Mouse (Mus musculus) cerebellum, postnatal 25 days (tissue): ENCODE measurements at regions not wholly inside any gene's neighbourhood (a gene's known extent, or its start where the extent isn't known, plus 50 kb on each side); places are given as distances from the start of the nearest gene placed in this dataset.

Experiments used
- DNase-seq, 2 experiments: peaks; one replicate each; pipeline ENCODE4 v3.0.0; 2021; ENCODE audit warnings: mixed read lengths in 2 of 2

DNA sequence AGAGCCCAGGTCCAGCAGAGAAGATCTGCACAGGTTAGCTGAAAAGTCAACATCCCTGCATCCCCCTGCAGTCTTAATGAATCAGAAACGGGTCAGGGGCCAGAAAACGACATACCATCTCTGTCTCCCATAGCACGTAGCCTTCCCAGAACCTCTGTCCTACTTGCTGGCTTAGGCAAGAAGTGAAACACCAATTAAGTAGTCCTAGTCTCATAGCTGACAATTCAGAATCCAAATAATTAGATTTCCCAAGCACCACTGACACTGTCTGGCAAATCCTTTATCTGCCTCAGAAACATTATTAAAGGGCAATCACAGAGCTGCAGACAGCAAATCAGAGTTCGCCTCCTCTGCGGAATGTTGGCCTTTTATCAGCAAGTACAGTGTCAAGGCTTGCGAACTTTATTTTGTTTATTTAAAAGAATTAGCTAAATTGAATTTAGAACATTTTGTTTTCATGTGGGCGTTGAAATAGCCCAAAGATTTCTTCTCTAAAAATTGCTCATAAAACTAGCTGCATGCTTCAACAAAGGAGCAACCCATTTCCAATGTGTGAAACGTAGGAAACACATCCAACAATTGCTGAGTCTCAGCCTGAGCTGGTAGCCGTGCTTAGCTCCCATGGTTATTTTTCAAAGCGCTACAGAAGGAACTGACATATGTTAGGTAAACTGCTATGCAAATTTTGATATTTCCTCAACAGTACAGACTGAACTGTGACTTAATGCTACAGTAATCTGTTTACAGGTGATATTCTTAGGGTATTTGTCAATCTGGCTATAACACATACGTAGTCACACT, 411.2 kb downstream of the Ipo11 start:
- no peak for DNase-seq

DNA sequence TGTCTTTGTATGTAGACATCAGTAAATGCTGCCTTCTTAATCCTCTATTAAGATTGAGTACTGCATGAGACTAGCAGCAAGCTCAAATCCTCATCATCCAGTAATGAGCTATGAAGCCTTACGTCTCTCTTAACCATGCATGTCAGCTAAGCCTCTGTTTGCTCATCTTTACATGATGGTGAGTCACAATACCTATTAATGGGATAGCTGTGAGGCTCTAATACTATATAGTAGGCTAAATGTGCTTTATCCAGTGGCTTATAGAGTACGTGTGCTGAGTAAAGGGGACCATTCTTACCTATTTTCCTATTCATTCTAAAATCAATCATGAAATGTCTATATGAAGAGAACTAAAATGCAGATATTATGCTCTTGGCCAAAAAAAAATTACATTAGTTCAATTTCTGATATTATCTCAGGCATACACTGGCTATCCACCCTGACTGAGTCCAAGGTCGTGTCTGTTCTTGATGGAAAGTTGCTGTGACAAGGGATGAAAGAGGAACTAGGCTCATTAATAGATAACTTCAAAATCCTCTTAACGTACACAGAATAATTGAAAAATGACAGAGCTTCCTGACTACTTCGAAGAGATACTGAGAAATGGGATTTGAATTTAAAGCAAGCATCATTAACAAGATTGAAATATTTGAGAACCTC, 422.1 kb downstream of the Ipo11 start:
- no peak for DNase-seq

- no peak for DNase-seq
Measured at GRCm38 (mm10) chr13:106513669-106514068, 423.1 kb downstream of the Ipo11 start.

GRCm38 (mm10) chr13:106510435-106510834, 426.3 kb downstream of the Ipo11 start:
- DNase-seq, result no peak

GRCm38 (mm10) chr13:106501273-106501672, 435.5 kb downstream of the Ipo11 start:
- no peak for DNase-seq

DNA sequence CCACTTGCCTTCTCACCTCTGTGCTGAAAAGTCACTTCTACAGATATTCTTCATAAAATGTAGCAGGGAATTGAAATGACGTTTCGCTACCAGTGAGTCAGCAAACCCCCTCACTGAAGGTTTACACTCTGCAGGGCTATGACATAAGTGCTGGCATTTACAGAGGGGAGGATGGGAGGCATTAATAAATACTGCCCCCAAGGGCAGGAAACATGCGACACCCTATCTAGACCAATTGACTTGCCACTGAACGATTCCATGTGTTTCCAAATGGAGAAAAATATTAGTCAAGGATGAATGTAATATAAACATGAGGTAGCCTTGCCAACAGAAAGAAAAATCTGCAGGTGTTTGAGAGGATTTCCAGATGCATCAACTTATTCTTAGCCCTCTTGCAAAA, 465.5 kb downstream of the Ipo11 start:
- no peak for DNase-seq

DNA sequence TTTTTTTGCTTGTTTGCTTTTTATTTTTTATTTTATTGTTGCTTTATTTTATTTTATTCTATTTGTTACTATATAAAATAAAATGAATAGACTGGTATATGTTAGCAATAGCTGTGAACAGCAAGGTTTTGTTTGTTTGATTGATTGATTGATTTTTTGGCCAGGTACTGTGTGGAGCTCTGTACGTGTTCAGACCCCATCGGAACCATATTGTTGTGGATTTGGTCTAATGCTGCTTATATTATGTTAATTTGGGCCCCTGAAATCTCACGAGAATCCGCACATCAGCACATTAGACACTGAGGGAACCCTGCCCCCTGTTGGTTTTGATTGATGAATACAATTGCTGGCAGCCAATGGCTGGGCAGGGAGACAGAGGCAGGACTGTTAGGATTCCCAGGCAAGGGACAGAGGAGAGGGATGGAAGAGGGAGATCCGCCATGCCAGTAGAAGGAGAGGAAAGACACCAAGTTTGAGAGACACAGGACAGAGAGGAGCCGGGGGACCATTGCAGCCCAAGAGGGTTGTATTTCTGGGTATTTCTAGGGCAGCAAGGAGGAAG, 482.3 kb downstream of the Ipo11 start:
- DNase-seq, result no peak

DNA sequence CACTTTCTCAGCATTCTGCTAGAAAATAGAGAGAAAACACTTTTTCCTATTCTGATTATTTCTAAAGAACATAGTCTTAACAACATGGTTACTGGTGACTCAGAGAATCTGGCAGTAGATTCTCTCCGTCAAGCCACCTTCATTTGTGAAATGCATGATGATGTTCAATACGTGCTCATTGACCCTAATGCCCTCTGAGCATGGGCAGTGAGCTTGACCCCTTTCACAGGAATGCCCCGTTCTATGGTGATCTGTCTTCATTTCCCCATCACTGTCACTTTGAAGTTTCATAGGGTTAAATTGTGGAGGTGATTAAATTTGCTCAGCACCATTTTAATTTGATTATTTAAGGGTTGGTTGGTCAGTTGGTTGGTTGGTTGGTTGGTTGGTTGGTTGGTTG, 504.6 kb downstream of the Ipo11 start:
- no peak for DNase-seq

GRCm38 (mm10) chr13:106406608-106407038, 530.1 kb downstream of the Ipo11 start:
- DNase-seq, result no peak

DNA sequence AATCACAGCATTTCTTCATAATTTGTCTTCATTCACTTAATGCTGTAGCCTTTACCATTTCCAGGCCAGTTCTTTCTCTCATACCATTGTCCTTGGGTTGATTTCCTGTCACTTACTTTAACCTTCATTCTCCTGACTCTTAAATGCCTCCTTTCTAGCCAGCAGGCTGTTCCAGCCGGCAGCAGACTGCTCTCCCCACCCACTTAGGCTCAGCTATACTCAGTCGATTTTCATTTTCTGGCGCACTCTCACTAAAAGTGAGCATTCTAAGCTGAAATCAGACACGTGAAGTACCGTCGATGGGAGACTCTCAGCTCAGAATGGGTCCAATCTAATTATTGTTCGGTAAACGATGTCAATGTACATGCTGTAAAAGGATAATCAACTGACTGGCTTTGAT, 544.1 kb downstream of the Ipo11 start:
- no peak for DNase-seq

GRCm38 (mm10) chr13:106388634-106389033, 548.1 kb downstream of the Ipo11 start:
- DNase-seq, result no peak

DNA sequence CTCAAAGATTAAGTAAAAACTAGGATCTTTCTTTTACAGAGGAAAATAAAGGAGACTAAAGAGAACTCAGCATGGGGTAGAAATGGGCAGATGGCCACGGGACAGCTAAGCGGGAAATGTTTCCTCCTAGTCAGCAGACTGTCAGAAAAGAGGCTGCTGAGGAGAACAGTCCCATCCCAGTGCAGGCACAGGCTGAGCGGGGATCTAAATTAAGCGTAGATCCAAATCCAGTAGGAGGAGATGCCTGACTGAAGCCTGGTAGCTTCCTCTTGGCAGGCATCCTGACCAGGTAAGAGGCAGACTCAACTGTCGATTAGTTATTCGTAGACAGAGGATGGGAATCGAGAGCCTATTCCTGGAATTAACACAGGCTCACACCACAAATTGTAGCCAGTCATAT, 569.2 kb downstream of the Ipo11 start:
- peak in 1 of 2 experiments; percentile 21 for DNase-seq

DNA sequence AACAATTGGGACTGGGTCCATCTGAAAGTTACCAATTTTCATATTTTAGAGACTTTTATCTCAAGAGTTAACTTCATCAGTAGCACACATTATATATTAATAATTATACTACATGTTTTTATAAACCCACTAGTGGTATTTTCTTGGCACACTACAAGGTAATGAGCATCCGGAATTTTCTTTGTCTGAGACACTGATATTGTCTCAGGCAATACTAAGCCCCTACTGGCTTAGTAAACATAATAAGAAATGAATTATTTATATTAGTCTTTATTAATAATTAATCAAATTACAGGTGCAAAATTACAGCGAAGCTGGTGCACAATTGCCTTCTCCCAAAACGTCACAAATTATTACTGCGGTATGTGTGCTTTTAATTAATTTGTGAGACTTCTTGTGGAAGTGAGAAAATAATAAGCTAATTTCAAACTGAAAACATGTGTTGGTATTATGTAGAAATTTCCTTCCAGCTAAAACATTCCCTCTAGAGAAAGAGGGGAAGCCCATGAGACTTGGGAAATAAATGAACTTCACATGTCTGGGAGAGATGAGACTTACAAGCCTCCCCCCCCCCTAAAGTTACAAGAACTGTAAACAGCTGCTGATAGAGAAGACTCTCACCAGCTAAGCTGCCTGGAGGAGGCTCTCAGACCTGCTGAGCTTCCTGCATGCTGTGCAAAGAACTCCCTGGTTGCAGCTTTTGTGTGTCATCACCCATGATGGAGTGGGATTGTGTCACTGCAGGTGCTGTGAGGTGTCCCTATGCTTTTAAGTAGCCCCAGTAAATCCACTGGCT, 583.9 kb downstream of the Ipo11 start:
- no peak for DNase-seq

- no peak for DNase-seq
Measured at GRCm38 (mm10) chr13:106332025-106332424, 604.7 kb downstream of the Ipo11 start.

DNA sequence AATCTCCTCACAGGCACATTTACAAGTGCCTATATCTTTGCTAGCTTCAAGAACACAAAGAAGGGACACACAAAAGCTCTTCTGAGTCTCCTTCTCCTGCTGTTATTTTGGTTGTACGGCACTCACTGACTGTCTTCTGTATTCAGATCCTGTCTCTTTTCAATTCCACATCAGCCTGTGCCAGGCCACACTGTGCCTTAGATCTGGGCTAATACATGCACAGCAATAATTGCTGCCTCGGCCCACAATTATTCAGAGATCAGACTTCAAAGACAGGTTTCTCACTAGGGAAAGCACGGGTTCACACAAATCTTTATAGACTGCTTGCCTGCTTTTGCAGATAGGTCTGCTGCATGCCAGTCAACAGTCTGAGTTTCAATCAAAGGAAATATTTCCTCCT, 617.8 kb downstream of the Ipo11 start:
- no peak for DNase-seq

GRCm38 (mm10) chr13:106318476-106318875, 618.3 kb downstream of the Ipo11 start:
- no peak for DNase-seq

GRCm38 (mm10) chr13:106317300-106317699, 619.5 kb downstream of the Ipo11 start:
- DNase-seq, result no peak

- no peak for DNase-seq
Measured at GRCm38 (mm10) chr13:106281181-106281580, 655.6 kb downstream of the Ipo11 start.

GRCm38 (mm10) chr13:106259874-106260273, 676.9 kb downstream of the Ipo11 start:
- no peak for DNase-seq
